Mouse (Mus musculus): ENCODE measurements around the gene Dnajb6.

The Dnajb6 gene

DNA sequence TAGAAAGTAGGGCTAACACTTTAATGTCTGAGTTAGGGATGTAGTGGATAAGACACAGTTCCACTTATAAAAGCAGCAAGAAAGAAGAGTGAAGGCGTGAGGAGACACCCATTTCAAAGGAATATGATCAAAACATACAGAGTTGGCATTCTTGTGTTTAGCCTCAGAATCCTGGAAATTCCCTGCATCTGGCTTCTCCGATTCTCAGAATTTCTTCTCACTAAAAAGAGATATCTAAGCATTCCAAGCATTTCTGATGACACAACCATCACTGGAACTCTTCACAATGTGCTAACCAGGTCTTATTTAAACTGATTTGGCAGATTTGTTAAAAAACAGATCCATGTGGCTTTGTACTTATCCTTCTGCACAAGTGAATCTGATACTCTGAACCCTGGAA lies 112.6 kb downstream of the Dnajb6 start:
- no peak for DNase-seq (ENCODE audit: low read depth, low spot score)

DNA sequence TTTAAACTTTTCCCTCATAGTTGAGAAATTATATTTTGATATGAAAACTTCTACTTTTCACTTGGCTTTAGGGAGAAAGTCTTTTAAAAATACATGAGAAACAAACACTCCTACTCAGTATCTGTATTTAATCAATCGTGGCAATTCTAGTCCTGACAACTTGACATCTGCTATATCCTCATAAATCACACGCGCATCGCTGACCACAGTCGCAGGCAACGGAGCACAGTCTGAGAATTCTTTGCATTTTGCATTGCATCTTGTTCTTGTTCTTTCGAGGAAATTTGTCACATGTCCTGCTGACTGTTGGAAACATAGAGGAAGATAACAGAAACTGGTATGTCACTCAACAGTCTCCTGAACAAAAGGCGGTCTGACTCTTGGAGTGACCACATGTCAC lies 116.9 kb downstream of the Dnajb6 start:
- no peak for DNase-seq (ENCODE audit: low read depth, low spot score)

DNA sequence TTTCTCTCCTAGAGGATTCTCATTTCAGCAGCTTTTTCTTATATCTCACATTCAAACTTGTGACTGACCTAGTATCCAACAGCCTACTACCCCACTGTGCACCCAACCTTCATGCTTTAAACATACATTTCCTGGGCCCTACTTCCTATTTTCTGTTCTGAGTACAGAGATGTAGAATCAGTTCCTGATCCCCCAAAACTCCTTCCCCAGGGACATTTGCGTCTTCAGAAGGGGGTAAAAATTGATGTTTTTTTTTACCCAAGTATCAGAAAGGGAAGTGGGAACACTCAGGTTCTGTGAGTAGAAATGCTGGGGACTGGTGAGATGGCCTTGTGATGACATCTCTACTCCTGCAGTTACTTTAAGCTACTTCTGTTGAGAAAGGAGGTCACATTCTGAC lies 117.5 kb downstream of the Dnajb6 start:
- no peak for DNase-seq (ENCODE audit: low read depth, low spot score)

DNA sequence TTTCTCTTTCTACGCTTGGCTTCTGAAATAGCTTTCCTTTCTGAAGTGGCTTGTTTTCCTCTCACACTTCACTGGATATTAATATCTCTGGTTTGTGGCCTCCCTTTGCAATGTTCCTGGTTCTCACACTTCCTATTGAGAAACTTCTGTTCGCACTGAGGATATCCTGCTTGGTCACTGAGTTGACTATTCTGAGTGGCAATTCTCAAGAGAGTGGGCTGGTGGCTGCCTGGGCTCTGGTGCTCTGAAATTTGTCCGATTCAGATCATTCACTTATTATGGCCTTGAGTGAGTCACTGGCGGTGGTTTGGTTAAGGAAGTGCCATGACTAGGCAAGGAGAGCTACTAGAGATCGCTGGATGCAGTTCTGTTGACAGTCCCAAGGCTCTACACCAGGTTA lies 118.9 kb downstream of the Dnajb6 start:
- no peak for DNase-seq (ENCODE audit: low read depth, low spot score)

DNA sequence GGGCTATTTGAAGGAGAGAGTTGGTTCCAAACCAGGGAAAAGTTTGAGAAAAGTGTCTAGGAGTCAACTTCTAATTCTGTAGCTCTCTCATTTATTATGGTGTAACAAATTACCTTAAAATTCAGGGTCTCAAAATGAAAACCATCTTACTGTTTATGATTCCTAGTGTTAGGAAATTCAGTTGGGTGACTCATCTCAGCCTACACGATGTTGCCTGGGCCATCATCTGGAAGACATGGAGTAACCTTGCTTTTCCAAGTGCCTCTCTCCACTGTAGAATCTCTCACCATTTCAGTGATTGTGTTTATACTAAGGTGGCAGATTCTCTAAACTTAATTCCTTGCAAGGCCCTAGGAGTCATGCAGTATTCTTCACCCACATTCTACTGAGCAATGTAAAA lies 119.5 kb downstream of the Dnajb6 start:
- DNase-seq (ENCODE audit: low read depth, low spot score) = no peak

DNA sequence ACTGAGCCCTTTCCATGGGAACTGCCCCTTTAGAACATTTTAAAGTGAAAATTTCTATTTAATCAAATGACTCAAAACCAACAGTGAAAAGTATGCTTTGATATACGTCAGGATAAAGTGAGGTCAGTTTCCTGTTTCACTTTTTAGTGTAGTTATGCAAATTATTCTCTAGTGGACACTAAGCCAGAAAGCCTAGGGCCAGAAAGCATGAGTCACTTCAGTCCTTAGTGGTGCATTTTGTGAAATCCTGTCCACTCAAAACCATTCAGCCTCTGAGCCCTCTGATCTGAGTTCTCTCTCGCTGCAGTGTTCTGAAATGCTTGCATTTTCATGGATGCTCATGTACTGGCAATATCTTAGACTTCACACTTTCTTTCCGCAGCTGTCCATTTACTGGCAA lies 126.0 kb downstream of the Dnajb6 start:
- DNase-seq (ENCODE audit: low read depth, low spot score) = no peak

DNA sequence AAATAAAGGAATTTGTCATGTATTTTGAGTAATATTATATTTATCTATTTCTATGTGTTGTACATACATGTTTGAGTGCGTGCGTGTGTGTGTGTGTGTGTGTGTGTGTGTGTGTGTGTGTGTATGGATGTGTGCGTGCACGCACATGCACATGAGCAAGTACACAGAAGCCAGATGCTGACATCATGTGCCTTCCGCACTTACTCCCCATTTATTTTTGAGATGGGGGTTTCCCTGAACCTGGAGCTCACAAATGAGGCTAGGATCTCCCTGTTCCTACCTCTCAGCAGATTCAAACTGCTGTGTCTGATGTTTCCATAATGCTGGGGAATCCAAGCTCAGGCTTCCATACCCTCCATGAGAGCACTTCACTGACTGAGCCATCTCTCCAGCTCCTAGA lies 126.9 kb downstream of the Dnajb6 start:
- DNase-seq (ENCODE audit: low read depth, low spot score) = no peak

DNA sequence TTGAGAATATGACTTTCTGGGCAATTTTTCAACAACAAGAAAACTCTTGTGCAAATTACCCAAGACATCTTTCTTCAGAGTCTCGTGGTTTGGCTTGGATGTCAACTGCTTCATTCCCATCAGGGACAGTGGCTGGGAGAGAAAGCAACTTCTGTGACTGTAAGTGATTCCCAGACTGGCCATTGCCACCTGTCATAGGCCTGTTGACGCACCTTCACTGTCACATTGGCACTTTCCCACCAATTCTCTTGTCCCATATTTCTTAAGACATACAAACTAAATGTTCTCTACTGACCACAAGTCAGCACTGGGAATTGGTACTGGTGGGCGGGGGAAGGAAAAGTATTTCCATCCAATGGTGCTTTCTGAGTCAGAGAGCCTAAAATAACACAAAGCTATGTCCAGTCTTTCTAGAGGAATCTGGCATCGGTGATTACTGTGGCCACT lies 128.8 kb downstream of the Dnajb6 start:
- no peak for DNase-seq (ENCODE audit: low read depth, low spot score)

DNA sequence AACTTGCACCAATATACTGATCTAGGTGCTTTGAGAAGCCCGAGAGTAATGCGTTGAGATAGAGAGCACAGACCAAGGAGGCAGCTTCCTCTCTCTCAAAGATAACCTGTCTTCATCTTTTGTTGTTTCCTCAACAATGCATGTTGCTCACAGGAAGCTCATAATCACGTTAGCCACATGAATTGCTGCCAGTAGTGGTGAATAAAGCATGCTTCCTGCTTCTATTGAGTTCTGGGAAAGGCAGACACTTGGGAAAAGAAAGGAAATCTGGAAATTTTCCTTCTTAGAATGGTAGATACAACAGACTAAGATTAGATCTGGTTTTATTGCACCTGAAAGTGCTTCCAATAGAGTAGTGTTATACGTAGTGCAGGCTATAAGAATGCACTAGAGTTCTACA lies 129.5 kb downstream of the Dnajb6 start:
- DNase-seq (ENCODE audit: low read depth, low spot score) = no peak

Data from embryo, embryonic 11.5 days (tissue).